Mouse (Mus musculus) T-cell, adult 66 days (primary cell): ENCODE results near the gene Kctd17. TPM values are rescaled to one million over a fixed set of nuclear protein-coding genes. Genes with fewer than 3 reads are reported as not detected.

Experiments used
- total RNA-seq, 2 experiments: library from RNA; stranded (reverse); gene quantifications; 3 replicates in 1 of 2; 4 replicates in 1 of 2; pipeline ENCODE4 v1.2.4; 2023

Kctd17 gene
- 10 to 100 TPM in 1 of 2 experiments, 1 to 10 TPM in 1; 8.6 to 14.5 TPM for total RNA-seq

DNA sequence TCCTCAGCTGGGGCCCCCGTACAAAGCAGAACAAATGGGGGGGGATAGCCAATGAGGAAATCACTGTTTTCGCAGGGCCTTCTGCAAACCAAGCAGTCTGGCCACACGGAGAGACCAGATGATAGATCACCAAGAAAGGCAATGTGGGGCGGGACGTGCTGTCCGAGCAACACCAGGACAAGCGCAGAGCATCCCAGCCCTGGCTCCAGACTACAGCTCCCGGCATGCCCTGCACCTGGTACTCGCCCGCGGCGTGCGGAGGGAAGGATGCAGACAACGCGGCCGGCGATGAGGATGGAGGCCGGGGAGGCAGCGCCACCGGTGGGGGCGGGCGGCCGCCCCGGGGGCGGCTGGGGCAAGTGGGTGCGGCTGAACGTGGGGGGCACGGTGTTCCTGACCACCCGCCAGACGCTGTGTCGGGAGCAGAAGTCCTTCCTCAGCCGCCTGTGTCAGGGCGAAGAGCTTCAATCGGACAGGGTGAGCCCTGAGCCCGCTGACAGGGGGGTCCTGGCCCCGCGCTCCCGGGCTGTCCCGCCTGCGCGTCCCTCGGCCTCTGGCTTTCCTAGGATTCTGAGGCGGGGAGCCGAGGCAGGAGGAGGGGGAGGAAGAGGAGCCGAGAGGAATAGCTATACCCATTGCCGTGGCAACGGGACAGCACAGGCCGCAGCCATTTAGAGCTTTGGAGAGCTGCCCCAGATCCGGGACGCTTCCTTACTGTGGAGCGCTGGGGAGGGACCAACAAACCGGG lies at the start of gene Kctd17:
Gene Kctd17, plus strand, starts transcription at position 174 of the 748 bp plus-strand sequence.

DNA sequence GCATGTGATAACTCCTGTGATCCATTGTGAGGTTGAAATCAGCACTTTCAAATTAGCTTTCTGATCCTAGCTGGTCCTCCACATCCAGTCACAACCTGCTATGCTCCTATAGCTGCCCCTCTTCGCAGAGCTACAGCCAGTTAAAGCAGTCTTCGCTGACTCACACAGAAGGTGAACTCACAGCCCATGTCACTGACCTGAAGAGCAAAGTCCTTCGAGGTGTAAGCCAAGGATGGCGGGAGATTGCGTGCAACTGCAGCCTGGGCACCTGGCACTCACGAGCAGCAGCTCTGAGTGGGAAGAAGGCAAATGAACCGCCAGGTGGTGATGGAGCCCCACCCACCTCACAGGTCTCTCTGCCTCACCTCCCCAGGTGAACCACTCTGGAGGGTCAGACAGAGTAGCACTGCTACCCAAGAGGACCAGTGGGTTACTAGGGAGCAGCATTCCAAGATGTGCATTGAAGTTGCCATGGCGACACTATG lies 32.8 kb upstream of the Kctd17 start, which contains the start of gene Tex33:
Gene Tex33, minus strand, starts transcription at position 435 of the 485 bp plus-strand sequence.

GRCm38 (mm10) chr15:78405517-78406211 lies 22.7 kb upstream of the Kctd17 start, which contains the start of gene Tst:
Tst (minus strand) TSS chr15:78405907.

DNA sequence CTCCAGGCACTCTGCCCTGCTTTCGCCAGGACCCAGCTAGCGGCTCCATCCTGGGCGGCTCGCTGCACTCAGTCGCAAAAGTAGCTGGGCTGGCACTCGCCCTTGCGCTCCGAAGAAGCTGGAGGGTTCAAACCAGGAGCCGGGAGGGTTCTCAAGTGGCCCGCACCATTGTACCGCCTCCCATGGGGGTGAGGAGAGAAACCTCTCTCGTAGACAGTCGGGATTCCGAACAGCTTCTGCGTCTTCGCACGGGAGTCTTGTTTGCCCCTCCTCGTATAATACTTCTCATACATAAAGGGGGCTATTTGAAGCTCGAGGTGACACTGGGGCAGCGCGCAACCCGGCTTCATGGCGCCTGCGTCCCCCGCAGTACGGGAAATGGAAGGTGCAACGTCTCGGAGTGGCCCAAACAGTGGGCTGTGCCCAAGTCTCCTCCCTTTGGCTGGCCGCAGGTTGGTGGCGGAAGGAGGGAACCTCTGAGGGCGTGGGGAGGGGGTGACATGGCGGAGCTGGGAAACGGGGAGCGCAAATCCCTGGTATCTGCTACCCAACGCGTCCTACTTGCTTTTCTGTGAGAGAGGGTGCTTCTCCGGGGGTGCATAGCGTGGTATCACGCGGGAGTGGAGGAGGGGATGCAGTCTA lies 21.9 kb upstream of the Kctd17 start, which contains the start of gene Mpst:
Gene Mpst, plus strand, starts transcription at position 124 of the 642 bp plus-strand sequence.

GRCm38 (mm10) chr15:78468379-78468937 lies 40.1 kb downstream of the Kctd17 start, which contains the start of gene Tmprss6:
Tmprss6 (minus strand) TSS chr15:78468634.

Other genes starting within 250 kb of the Kctd17 start
- gene Pvalb, start 222.2 kb upstream of the Kctd17 start, total RNA-seq: not detected
- 10 to 100 TPM; 41.7 to 59.7 TPM for gene Ncf4, start 183.8 kb upstream of the Kctd17 start, total RNA-seq
- gene Csf2rb2, start 122.8 kb upstream of the Kctd17 start, total RNA-seq: 1 to 10 TPM in 1 of 2 experiments, under 1 TPM in 1; 0.86 to 2.4 TPM
- 1 to 10 TPM; 2.5 to 5.4 TPM for gene Csf2rb, start 102.8 kb upstream of the Kctd17 start, total RNA-seq
- gene Tex33, start 32.7 kb upstream of the Kctd17 start, total RNA-seq: not detected
- gene Tst, start 22.7 kb upstream of the Kctd17 start, total RNA-seq: 1 to 10 TPM in 1 of 2 experiments, under 1 TPM in 1; 0.86 to 1.4 TPM
- gene Mpst, start 22.1 kb upstream of the Kctd17 start, total RNA-seq: 10 to 100 TPM; 19.1 to 22.3 TPM
- not detected for gene Tmprss6, start 40.1 kb downstream of the Kctd17 start, total RNA-seq
- gene Il2rb, start 66.7 kb downstream of the Kctd17 start, total RNA-seq: 100 to 1,000 TPM; 162 to 252 TPM
- 1 to 10 TPM; 1.3 to 2.0 TPM for gene C1qtnf6, start 102.9 kb downstream of the Kctd17 start, total RNA-seq
- not detected for gene Sstr3, start 116.1 kb downstream of the Kctd17 start, total RNA-seq
- 100 to 1,000 TPM; 957 to 992 TPM for gene Rac2, start 144.2 kb downstream of the Kctd17 start, total RNA-seq
- 100 to 1,000 TPM; 177 to 202 TPM for gene Cyth4, start 168.5 kb downstream of the Kctd17 start, total RNA-seq